20 mouse cellular contexts compared by ENCODE assay signal in the genomic region with DNA sequence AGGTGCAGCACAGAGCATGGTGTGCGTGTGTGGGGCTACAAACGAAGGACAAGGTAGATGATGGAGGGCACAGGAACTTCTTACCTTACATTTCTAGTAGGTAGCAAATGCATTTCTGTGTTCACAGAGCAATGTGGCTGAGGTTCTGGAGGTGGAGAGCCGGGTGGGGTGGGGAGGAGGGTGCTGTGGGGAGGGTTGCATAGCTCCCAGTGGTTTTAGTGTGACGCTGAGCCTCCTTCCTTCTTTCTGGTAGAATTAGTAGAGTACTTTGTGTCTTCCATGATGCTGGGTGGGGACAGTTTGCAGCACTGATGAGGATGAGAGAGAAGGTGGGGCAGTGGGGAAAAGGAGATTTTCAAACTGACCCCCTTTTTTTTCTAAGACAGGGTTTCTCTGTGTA. TPM values are rescaled to one million over a fixed set of nuclear protein-coding genes. Genes with fewer than 3 reads are reported as not detected.
DNase-seq lines count a peak whose midpoint lies in the region; ATAC-seq lines count a peak whose summit lies in the region.
"Had no signal": no experiment of that assay in that cellular context is flagged by ENCODE, and none has a peak within 500 bp of the region (broad histone marks: within the 10 kb centered on the region; RNA-seq: fewer than 3 reads in every experiment).

No protein-coding gene starts in this region.

- 91% methylated on average over 4 of the region's 4 CpGs for WGBS in heart, embryonic 13.5 days
- 65% methylated on average over 4 of the region's 4 CpGs for WGBS in liver, embryonic 12.5 days (ENCODE audit: insufficient replicate concordance)

- DNase-seq in heart, postnatal 4 days = no peak
- no peak for DNase-seq in kidney, postnatal 10 days
- DNase-seq: adrenal gland, postnatal 10 days; cerebellum, adult 11 months; cerebellum, adult 9-10 months; cerebellum, postnatal 25 days; gastrocnemius, postnatal 36 days; heart, adult 18-20 months; heart, postnatal 36 days had no signal

- peaks cover 93% of the 10 kb centered on the region for H3K4me1 ChIP-seq in heart, embryonic 13.5 days
- H3K4me1 ChIP-seq in liver, embryonic 12.5 days = peaks cover 72% of the 10 kb centered on the region

- no peaks in the 10 kb centered on the region for H3K27me3 ChIP-seq in heart, embryonic 13.5 days (replicated peaks)
- H3K27me3 ChIP-seq in liver, embryonic 12.5 days (replicated peaks) = no peaks in the 10 kb centered on the region
- H3K27me3 ChIP-seq: embryonic facial prominence, embryonic 13.5 days; forebrain, embryonic 12.5 days; hindbrain, embryonic 12.5 days had no signal

- H3K36me3 ChIP-seq in heart, embryonic 13.5 days = no peaks in the 10 kb centered on the region
- peaks cover 5% of the 10 kb centered on the region; the same call in 1 of the 2 replicates for H3K36me3 ChIP-seq in liver, embryonic 12.5 days
- H3K36me3 ChIP-seq: embryonic facial prominence, embryonic 13.5 days; forebrain, embryonic 12.5 days; heart, embryonic 10.5 days; hindbrain, embryonic 12.5 days had no signal

- no peak overlapping the region for H3K4me3 ChIP-seq in heart, embryonic 13.5 days
- no peak overlapping the region for H3K4me3 ChIP-seq in liver, embryonic 12.5 days
- H3K4me3 ChIP-seq: embryonic facial prominence, embryonic 13.5 days; forebrain, embryonic 12.5 days; heart, embryonic 10.5 days; hindbrain, embryonic 12.5 days had no signal

- no peak overlapping the region for H3K9ac ChIP-seq in heart, embryonic 13.5 days
- H3K9ac ChIP-seq in liver, embryonic 12.5 days = no peak overlapping the region
- H3K9ac ChIP-seq: embryonic facial prominence, embryonic 13.5 days; forebrain, embryonic 12.5 days; hindbrain, embryonic 12.5 days had no signal

- no peaks in the 10 kb centered on the region for H3K9me3 ChIP-seq in heart, embryonic 13.5 days
- H3K9me3 ChIP-seq in liver, embryonic 12.5 days (replicated peaks) = no peaks in the 10 kb centered on the region
- H3K9me3 ChIP-seq: embryonic facial prominence, embryonic 13.5 days; forebrain, embryonic 12.5 days; G1E; heart, embryonic 10.5 days; hindbrain, embryonic 12.5 days had no signal

- H3K27ac ChIP-seq in heart, embryonic 13.5 days (replicated peaks) = peak overlapping the region; percentile 33; the same call in 1 of the 2 replicates
- no peak overlapping the region for H3K27ac ChIP-seq in liver, embryonic 12.5 days
- H3K27ac ChIP-seq: embryonic facial prominence, embryonic 13.5 days; forebrain, embryonic 12.5 days; heart, embryonic 10.5 days; hindbrain, embryonic 12.5 days had no signal

- no peak for ATAC-seq in heart, embryonic 13.5 days (ENCODE audit: extremely low read depth, insufficient number of reproducible peaks, low FRiP score, low TSS enrichment)
- peak; percentile 53 for ATAC-seq in granulocyte monocyte progenitor cell, adult 5-6 weeks (replicated peaks; ENCODE audit: poor library complexity, severe bottlenecking)
- ATAC-seq in megakaryocyte progenitor cell, adult 5-6 weeks (replicated peaks; ENCODE audit: poor library complexity) = peak; percentile 35; the same call in 1 of the 2 replicates
- no peak for ATAC-seq in liver, embryonic 12.5 days
- ATAC-seq: forebrain, embryonic 16.5 days; hindbrain, embryonic 16.5 days had no signal

- H3K4me2 ChIP-seq in heart, embryonic 13.5 days = no peak overlapping the region
- no peak overlapping the region for H3K4me2 ChIP-seq in liver, embryonic 12.5 days
- H3K4me2 ChIP-seq: embryonic facial prominence, embryonic 13.5 days; forebrain, embryonic 12.5 days; hindbrain, embryonic 12.5 days had no signal

RNA-seq across cellular contexts. Expression of a gene that starts 9.5 kb away (rescaled TPM):
- polyA plus RNA-seq in heart, embryonic 13.5 days (2015; fragmentation: Nextera tagmentation; extraction: Ambion mirVana) = 6.7 and 7.2 TPM in 2 replicates
- 100 to 1,000 TPM; 118 to 135 TPM for total RNA-seq in heart, postnatal 4 days (2021)
- total RNA-seq in granulocyte monocyte progenitor cell, adult 5-6 weeks (2014; fragmentation: Nextera tagmentation) = 35.6 and 60.1 TPM in 2 replicates
- 61.1 and 64.9 TPM in 2 replicates for total RNA-seq in granulocyte monocyte progenitor cell, adult 5-6 weeks (2017)
- 60.8 and 65.6 TPM in 2 replicates for total RNA-seq in megakaryocyte progenitor cell, adult 5-6 weeks (2015)
- total RNA-seq in megakaryocyte progenitor cell, adult 5-6 weeks (2017) = 49.4 and 58.3 TPM in 2 replicates
- polyA plus RNA-seq in liver, embryonic 12.5 days (2016; fragmentation: Nextera tagmentation; extraction: Ambion mirVana) = 4.8 and 4.9 TPM in 2 replicates

RNA-seq across cellular contexts. Expression of a gene that starts 52.7 kb away (rescaled TPM):
- 43.6 and 46.7 TPM in 2 replicates for polyA plus RNA-seq in heart, embryonic 13.5 days (2015; fragmentation: Nextera tagmentation; extraction: Ambion mirVana)
- 10 to 100 TPM; 28.7 to 29.8 TPM for total RNA-seq in heart, postnatal 4 days (2021)
- 19.9 and 25.3 TPM in 2 replicates for total RNA-seq in granulocyte monocyte progenitor cell, adult 5-6 weeks (2014; fragmentation: Nextera tagmentation)
- total RNA-seq in granulocyte monocyte progenitor cell, adult 5-6 weeks (2017) = 27.4 and 32.7 TPM in 2 replicates
- total RNA-seq in megakaryocyte progenitor cell, adult 5-6 weeks (2015) = 21.8 and 26.4 TPM in 2 replicates
- 29.5 and 32.9 TPM in 2 replicates for total RNA-seq in megakaryocyte progenitor cell, adult 5-6 weeks (2017)
- 25.8 and 27.7 TPM in 2 replicates for polyA plus RNA-seq in liver, embryonic 12.5 days (2016; fragmentation: Nextera tagmentation; extraction: Ambion mirVana)

Comparison
In these comparisons a context has a peak if more than half of its experiments do, and no peak if none do; other contexts are left out.
1. ATAC-seq: peak in granulocyte monocyte progenitor cell, adult 5-6 weeks (single experiment) and megakaryocyte progenitor cell, adult 5-6 weeks (single experiment); none in heart, embryonic 13.5 days (single experiment) and liver, embryonic 12.5 days (single experiment).